Mouse (Mus musculus) embryonic facial prominence, embryonic 15.5 days (tissue): ENCODE measurements at regions not wholly inside any gene's neighbourhood (a gene's known extent, or its start where the extent isn't known, plus 50 kb on each side); places are given as distances from the start of the nearest gene placed in this dataset.

Experiments
- ATAC-seq: fragments of 200-750 bp; cut with Nextera tagmentation; 2 replicates; pipeline ENCODE4 v1.8.0; 2017; ENCODE audit warnings: low read depth, moderate TSS enrichment; ENCODE audit not compliant: insufficient number of reproducible peaks, low FRiP score, low TSS enrichment
- H3K27ac ChIP-seq: fragments of 300-500 bp; sonication (generic); replicated peaks from 2 replicates; pipeline ENCODE4 v1.5.1; 2015; ENCODE audit warnings: mild to moderate bottlenecking, inconsistent platforms
- H3K27me3 ChIP-seq: fragments of 300-500 bp; sonication (generic); 2 replicates; pipeline ENCODE4 v1.6.1; 2015; ENCODE audit warnings: inconsistent platforms
- H3K36me3 ChIP-seq: fragments of 300-500 bp; sonication (generic); 2 replicates; pipeline ENCODE4 v1.6.1; 2015; ENCODE audit warnings: mild to moderate bottlenecking, inconsistent platforms
- H3K4me1 ChIP-seq: fragments of 300-500 bp; sonication (generic); 2 replicates; pipeline ENCODE4 v1.6.1; 2015; ENCODE audit warnings: inconsistent platforms
- H3K4me2 ChIP-seq: fragments of 300-500 bp; sonication (generic); replicated peaks from 2 replicates; pipeline ENCODE4 v1.6.1; 2015; ENCODE audit warnings: mild to moderate bottlenecking, inconsistent platforms
- H3K4me3 ChIP-seq: fragments of 300-500 bp; sonication (generic); replicated peaks from 2 replicates; pipeline ENCODE4 v1.5.1; 2015; ENCODE audit warnings: mild to moderate bottlenecking, inconsistent platforms
- H3K9ac ChIP-seq: fragments of 300-500 bp; sonication (generic); 2 replicates; pipeline ENCODE4 v1.6.1; 2015; ENCODE audit warnings: inconsistent platforms
- H3K9me3 ChIP-seq: fragments of 300-500 bp; sonication (generic); replicated peaks from 2 replicates; pipeline ENCODE4 v1.6.1; 2016; ENCODE audit warnings: inconsistent platforms
- WGBS: fragments of 180-500 bp; shearing (Covaris S2); methylation state at CpG from one replicate; pipeline ENCODE4 v1.1.7; 2015; 5-methylcytosine and 5-hydroxymethylcytosine counted together

- Histone ChIP-seq H3K27me3 (no peaks in the 10 kb centered on the region), H3K4me3 (no peak overlapping the region), H3K36me3 (no peaks in the 10 kb centered on the region), H3K4me1 (no peaks in the 10 kb centered on the region), H3K9me3 (no peaks in the 10 kb centered on the region), H3K27ac (no peak overlapping the region), H3K4me2 (no peak overlapping the region), H3K9ac (no peak overlapping the region)
- WGBS: 83% methylated on average over 4 of the region's 4 CpGs
- ATAC-seq: no peak
Measured at GRCm38 (mm10) chr9:68072624-68073023, 232.4 kb downstream of the Vps13c start.

- H3K27me3 ChIP-seq: no peaks in the 10 kb centered on the region
- 56% methylated on average over 2 of the region's 2 CpGs for WGBS
- no peak for ATAC-seq
- H3K4me2 ChIP-seq: no peak overlapping the region
- no peaks in the 10 kb centered on the region for H3K36me3 ChIP-seq
- no peak overlapping the region for H3K27ac ChIP-seq
- no peak overlapping the region for H3K9ac ChIP-seq
- no peaks in the 10 kb centered on the region for H3K4me1 ChIP-seq
- no peak overlapping the region for H3K4me3 ChIP-seq
- no peaks in the 10 kb centered on the region for H3K9me3 ChIP-seq
Measured at GRCm38 (mm10) chr9:68077329-68077728, 237.1 kb downstream of the Vps13c start.

GRCm38 (mm10) chr9:68083341-68083740, 243.1 kb downstream of the Vps13c start:
- no peak overlapping the region for H3K4me3 ChIP-seq
- H3K4me2 ChIP-seq: no peak overlapping the region
- no peaks in the 10 kb centered on the region for H3K4me1 ChIP-seq
- H3K9me3 ChIP-seq: no peaks in the 10 kb centered on the region
- 76% methylated on average over 4 of the region's 4 CpGs for WGBS
- H3K36me3 ChIP-seq: no peaks in the 10 kb centered on the region
- no peak for ATAC-seq
- no peak overlapping the region for H3K27ac ChIP-seq
- no peak overlapping the region for H3K9ac ChIP-seq
- no peaks in the 10 kb centered on the region for H3K27me3 ChIP-seq

- no peak overlapping the region for H3K4me3 ChIP-seq
- H3K4me2 ChIP-seq: no peak overlapping the region
- ATAC-seq: no peak
- H3K36me3 ChIP-seq: no peaks in the 10 kb centered on the region
- H3K9me3 ChIP-seq: no peaks in the 10 kb centered on the region
- H3K4me1 ChIP-seq: no peaks in the 10 kb centered on the region
- 85% methylated on average over 4 of the region's 4 CpGs for WGBS
- H3K9ac ChIP-seq: no peak overlapping the region
- H3K27ac ChIP-seq: no peak overlapping the region
- H3K27me3 ChIP-seq: no peaks in the 10 kb centered on the region
Measured at GRCm38 (mm10) chr9:68084966-68085365, 244.8 kb downstream of the Vps13c start.

GRCm38 (mm10) chr9:68094561-68094960, 254.4 kb downstream of the Vps13c start:
- no peak overlapping the region for H3K4me2 ChIP-seq
- H3K36me3 ChIP-seq: no peaks in the 10 kb centered on the region
- H3K27me3 ChIP-seq: no peaks in the 10 kb centered on the region
- H3K4me3 ChIP-seq: no peak overlapping the region
- H3K9ac ChIP-seq: no peak overlapping the region
- no peak for ATAC-seq
- 70% methylated on average over 5 of the region's 5 CpGs for WGBS
- H3K9me3 ChIP-seq: no peaks in the 10 kb centered on the region
- no peaks in the 10 kb centered on the region for H3K4me1 ChIP-seq
- H3K27ac ChIP-seq: no peak overlapping the region

GRCm38 (mm10) chr9:68109841-68110240, 269.6 kb downstream of the Vps13c start:
- H3K4me2 ChIP-seq: no peak overlapping the region
- H3K27ac ChIP-seq: no peak overlapping the region
- H3K27me3 ChIP-seq: no peaks in the 10 kb centered on the region
- 49% methylated on average over 9 of the region's 9 CpGs for WGBS
- H3K4me3 ChIP-seq: no peak overlapping the region
- no peak overlapping the region for H3K9ac ChIP-seq
- H3K4me1 ChIP-seq: no peaks in the 10 kb centered on the region; the same call in 1 of the 2 replicates
- H3K36me3 ChIP-seq: no peaks in the 10 kb centered on the region
- no peaks in the 10 kb centered on the region for H3K9me3 ChIP-seq
- ATAC-seq: no peak

GRCm38 (mm10) chr9:68115151-68115690, 275.0 kb downstream of the Vps13c start:
- Histone ChIP-seq H3K4me3 (no peak overlapping the region), H3K36me3 (no peaks in the 10 kb centered on the region), H3K27me3 (no peaks in the 10 kb centered on the region), H3K9ac (no peak overlapping the region), H3K27ac (no peak overlapping the region), H3K4me2 (no peak overlapping the region), H3K9me3 (no peaks in the 10 kb centered on the region), H3K4me1 (no peaks in the 10 kb centered on the region; the same call in 1 of the 2 replicates)
- ATAC-seq: no peak
- 68% methylated on average over 10 of the region's 10 CpGs for WGBS

GRCm38 (mm10) chr9:68116221-68116741, 276.1 kb downstream of the Vps13c start:
- no peak for ATAC-seq
- no peaks in the 10 kb centered on the region for H3K9me3 ChIP-seq
- no peak overlapping the region for H3K4me2 ChIP-seq
- H3K9ac ChIP-seq: no peak overlapping the region
- no peaks in the 10 kb centered on the region; the same call in 1 of the 2 replicates for H3K4me1 ChIP-seq
- H3K36me3 ChIP-seq: no peaks in the 10 kb centered on the region
- no peak overlapping the region for H3K27ac ChIP-seq
- H3K27me3 ChIP-seq: no peaks in the 10 kb centered on the region
- 56% methylated on average over 10 of the region's 10 CpGs for WGBS
- no peak overlapping the region for H3K4me3 ChIP-seq

GRCm38 (mm10) chr9:68118266-68118665, 278.1 kb downstream of the Vps13c start:
- Histone ChIP-seq H3K9me3 (no peaks in the 10 kb centered on the region), H3K4me1 (no peaks in the 10 kb centered on the region), H3K36me3 (no peaks in the 10 kb centered on the region), H3K27me3 (no peaks in the 10 kb centered on the region), H3K9ac (no peak overlapping the region), H3K4me2 (no peak overlapping the region), H3K4me3 (no peak overlapping the region), H3K27ac (no peak overlapping the region)
- no peak for ATAC-seq
- WGBS: 80% methylated on average over 2 of the region's 2 CpGs

- H3K27me3 ChIP-seq: no peaks in the 10 kb centered on the region
- 22% methylated on average over 3 of the region's 3 CpGs for WGBS
- H3K4me1 ChIP-seq: no peaks in the 10 kb centered on the region
- no peak overlapping the region for H3K4me2 ChIP-seq
- no peak overlapping the region for H3K9ac ChIP-seq
- H3K4me3 ChIP-seq: no peak overlapping the region
- H3K9me3 ChIP-seq: no peaks in the 10 kb centered on the region
- H3K27ac ChIP-seq: no peak overlapping the region
- no peak for ATAC-seq
- H3K36me3 ChIP-seq: no peaks in the 10 kb centered on the region
Measured at GRCm38 (mm10) chr9:68122266-68122665, 282.1 kb downstream of the Vps13c start.

- Histone ChIP-seq H3K27me3 (no peaks in the 10 kb centered on the region), H3K27ac (no peak overlapping the region), H3K4me1 (no peaks in the 10 kb centered on the region), H3K9me3 (no peaks in the 10 kb centered on the region), H3K36me3 (no peaks in the 10 kb centered on the region), H3K4me3 (no peak overlapping the region), H3K9ac (no peak overlapping the region), H3K4me2 (no peak overlapping the region)
- no peak for ATAC-seq
Measured at GRCm38 (mm10) chr9:68131263-68131662, 291.1 kb downstream of the Vps13c start.

- 60% methylated on average over 2 of the region's 2 CpGs for WGBS
- no peaks in the 10 kb centered on the region for H3K36me3 ChIP-seq
- no peaks in the 10 kb centered on the region for H3K9me3 ChIP-seq
- no peak overlapping the region for H3K27ac ChIP-seq
- no peak overlapping the region for H3K4me3 ChIP-seq
- H3K27me3 ChIP-seq: no peaks in the 10 kb centered on the region
- H3K4me1 ChIP-seq: no peaks in the 10 kb centered on the region
- ATAC-seq: no peak
- H3K4me2 ChIP-seq: no peak overlapping the region
- H3K9ac ChIP-seq: no peak overlapping the region
Measured at GRCm38 (mm10) chr9:68135446-68136050, 295.4 kb downstream of the Vps13c start.
